Mouse (Mus musculus) kidney, postnatal 0 days (tissue): ENCODE measurements around the gene Ilkap. TPM values are rescaled to one million over a fixed set of nuclear protein-coding genes. Genes with fewer than 3 reads are reported as not detected.

Experiments used
- ATAC-seq: fragments of 200-750 bp; cut with Nextera tagmentation; replicated peaks from 2 replicates; pipeline ENCODE4 v1.8.0; 2017; ENCODE audit warnings: low read depth, moderate number of reproducible peaks, moderate TSS enrichment, moderate library complexity; ENCODE audit not compliant: low FRiP score
- DNase-seq: peaks from one replicate; pipeline ENCODE4 v3.0.0-alpha.2; 2016; ENCODE audit warnings: low spot score
- H3K27ac ChIP-seq: fragments of 300-500 bp; sonication (generic); 2 replicates; pipeline ENCODE4 v1.5.1; 2014; ENCODE audit warnings: mild to moderate bottlenecking
- H3K27me3 ChIP-seq: fragments of 300-500 bp; sonication (generic); 2 replicates; pipeline ENCODE4 v1.6.1; 2014; ENCODE audit warnings: low read length, mixed read lengths; ENCODE audit not compliant: insufficient read depth
- H3K36me3 ChIP-seq: fragments of 300-500 bp; sonication (generic); 2 replicates; pipeline ENCODE4 v1.6.1; 2014; ENCODE audit warnings: low read length, mixed read lengths; ENCODE audit not compliant: insufficient read depth
- H3K4me1 ChIP-seq: fragments of 300-500 bp; sonication (generic); replicated peaks from 2 replicates; pipeline ENCODE4 v1.6.1; 2014; ENCODE audit warnings: antibody characterized with exemption, low read length, mixed read lengths; ENCODE audit not compliant: insufficient read depth
- H3K4me2 ChIP-seq: fragments of 300-500 bp; sonication (generic); 2 replicates; pipeline ENCODE4 v1.6.1; 2014; ENCODE audit warnings: mild to moderate bottlenecking, low read length, moderate library complexity, mixed read lengths
- H3K4me3 ChIP-seq: fragments of 300-500 bp; sonication (generic); replicated peaks from 2 replicates; pipeline ENCODE4 v1.5.1; 2014; ENCODE audit warnings: low read depth, low read length
- H3K9ac ChIP-seq: fragments of 300-500 bp; sonication (generic); 2 replicates; pipeline ENCODE4 v1.6.1; 2014; ENCODE audit warnings: low read depth, low read length
- H3K9me3 ChIP-seq: fragments of 300-500 bp; sonication (generic); replicated peaks from 2 replicates; pipeline ENCODE4 v1.6.1; 2016; ENCODE audit warnings: low read length, inconsistent platforms, mixed read lengths
- CTCF ChIP-seq: IDR thresholded peaks from 2 replicates; pipeline ENCODE4 v1.5.1; 2016; ENCODE audit warnings: antibody characterized with exemption, low read depth, mild to moderate bottlenecking, moderate library complexity
- WGBS: fragments of 180-500 bp; shearing (Covaris S2); extraction: QIAGEN DNeasy Blood & Tissue Kit; methylation state at CpG from one replicate; pipeline ENCODE4 v1.1.7; 2014; 5-methylcytosine and 5-hydroxymethylcytosine counted together
- polyA plus RNA-seq: library from polyadenylated mRNA; unstranded; fragments of >200 nt; fragmentation: Nextera tagmentation; extraction: Ambion mirVana; gene quantifications from 2 replicates; pipeline ENCODE4 v1.2.1, GENCODE M21; 2015

Ilkap gene
- polyA plus RNA-seq, 1 experiment from 2014 or later, result 91.0 TPM

GRCm38 (mm10) chr1:91441855-91442254 is 43.2 kb upstream of the Ilkap start:
- Histone ChIP-seq H3K9ac (no peak overlapping the region), H3K27me3 (no peaks in the 10 kb centered on the region), H3K4me3 (no peak overlapping the region), H3K36me3 (0 out of 2 replicates have a peak, but pooled peaks cover 15% of the 10 kb centered on the region), H3K9me3 (no peaks in the 10 kb centered on the region), H3K27ac (no peak overlapping the region), H3K4me1 (0 out of 2 replicates have a peak, but pooled peaks cover 6% of the 10 kb centered on the region), H3K4me2 (no peak overlapping the region)
- TF ChIP-seq CTCF, result no peak
- ATAC-seq, result no peak
- DNase-seq, result no peak
- WGBS, result 89% methylated on average over 3 of the region's 3 CpGs

- ATAC-seq (no peak), DNase-seq (no peak)
- H3K4me3 ChIP-seq, result no peak overlapping the region
- peaks cover 13% of the 10 kb centered on the region; the same call in 1 of the 2 replicates for H3K36me3 ChIP-seq
- H3K4me2 ChIP-seq, result no peak overlapping the region
- H3K27ac ChIP-seq, result no peak overlapping the region
- 94% methylated on average over 8 of the region's 8 CpGs for WGBS
- H3K9me3 ChIP-seq, result no peaks in the 10 kb centered on the region
- H3K4me1 ChIP-seq, result peaks cover 19% of the 10 kb centered on the region
- no peaks in the 10 kb centered on the region for H3K27me3 ChIP-seq
- TF ChIP-seq CTCF, result no peak
- H3K9ac ChIP-seq, result no peak overlapping the region
Observed at GRCm38 (mm10) chr1:91439776-91440175, 41.2 kb upstream of the Ilkap start.

DNA sequence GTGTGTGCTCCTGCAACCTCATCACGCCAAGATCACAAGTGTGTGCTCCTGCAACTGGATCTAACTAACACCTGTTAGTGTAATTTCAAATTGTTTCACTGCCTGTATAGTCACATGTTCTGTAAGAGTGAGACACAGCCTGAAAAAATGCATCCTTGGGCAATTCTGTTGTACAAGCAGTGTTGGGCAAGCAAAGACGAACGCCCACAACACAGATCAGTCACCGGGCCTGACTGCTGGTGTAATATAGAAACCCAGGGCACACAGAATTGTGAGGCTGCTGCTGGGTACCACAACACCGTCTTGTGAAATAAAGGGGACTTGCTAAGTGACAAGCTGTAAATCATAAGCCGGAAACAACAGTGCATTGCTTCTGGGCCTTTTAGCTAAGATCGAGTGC is 39.0 kb upstream of the Ilkap start:
- no peak for ATAC-seq
- 66% methylated on average over 7 of the region's 7 CpGs for WGBS
- H3K9ac ChIP-seq, result no peak overlapping the region
- H3K9me3 ChIP-seq, result no peaks in the 10 kb centered on the region
- peak overlapping the region; percentile 13; the same call in 1 of the 2 replicates for H3K27ac ChIP-seq
- DNase-seq, result no peak
- peaks cover 19% of the 10 kb centered on the region for H3K4me1 ChIP-seq
- H3K27me3 ChIP-seq, result no peaks in the 10 kb centered on the region
- H3K36me3 ChIP-seq, result peaks cover 12% of the 10 kb centered on the region; the same call in 1 of the 2 replicates
- TF ChIP-seq CTCF, result no peak
- no peak overlapping the region for H3K4me3 ChIP-seq
- H3K4me2 ChIP-seq, result no peak overlapping the region

DNA sequence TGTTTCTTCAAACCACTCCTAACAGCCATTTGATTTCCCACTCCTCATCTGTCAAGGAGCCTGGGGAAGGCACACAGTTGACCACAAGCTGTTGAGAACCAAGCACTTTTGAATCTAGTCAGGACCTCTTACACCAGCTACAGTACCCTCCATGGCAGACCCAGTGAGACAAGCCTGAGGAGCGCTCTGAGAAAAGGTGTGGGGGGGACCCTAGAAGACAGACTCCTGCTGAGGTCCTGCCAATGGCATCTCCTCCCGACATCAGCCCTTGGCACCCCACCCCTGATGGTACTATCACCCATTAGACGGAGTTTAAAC is 38.4 kb upstream of the Ilkap start:
- H3K27me3 ChIP-seq, result no peaks in the 10 kb centered on the region
- H3K4me1 ChIP-seq, result peaks cover 19% of the 10 kb centered on the region
- no peaks in the 10 kb centered on the region for H3K9me3 ChIP-seq
- ATAC-seq (no peak), DNase-seq (no peak)
- TF ChIP-seq CTCF, result no peak
- H3K9ac ChIP-seq, result no peak overlapping the region
- H3K27ac ChIP-seq, result peak overlapping the region; percentile 83
- H3K36me3 ChIP-seq, result peaks cover 12% of the 10 kb centered on the region; the same call in 1 of the 2 replicates
- H3K4me3 ChIP-seq, result no peak overlapping the region
- no peak overlapping the region for H3K4me2 ChIP-seq
- 94% methylated on average over 3 of the region's 3 CpGs for WGBS

- Histone ChIP-seq H3K4me1 (peaks cover 19% of the 10 kb centered on the region), H3K4me2 (0 out of 2 replicates have a peak overlapping the region, but pooled peaks have one; percentile 13), H3K27ac (peak overlapping the region; percentile 83), H3K27me3 (no peaks in the 10 kb centered on the region), H3K9ac (no peak overlapping the region), H3K9me3 (no peaks in the 10 kb centered on the region), H3K4me3 (no peak overlapping the region), H3K36me3 (peaks cover 16% of the 10 kb centered on the region; the same call in 1 of the 2 replicates)
- ATAC-seq (peak; percentile 72), DNase-seq (peak; percentile 89)
- TF ChIP-seq CTCF, result no peak
- 44% methylated on average over 6 of the region's 6 CpGs for WGBS
Observed at GRCm38 (mm10) chr1:91436380-91437082, 37.9 kb upstream of the Ilkap start.

DNA sequence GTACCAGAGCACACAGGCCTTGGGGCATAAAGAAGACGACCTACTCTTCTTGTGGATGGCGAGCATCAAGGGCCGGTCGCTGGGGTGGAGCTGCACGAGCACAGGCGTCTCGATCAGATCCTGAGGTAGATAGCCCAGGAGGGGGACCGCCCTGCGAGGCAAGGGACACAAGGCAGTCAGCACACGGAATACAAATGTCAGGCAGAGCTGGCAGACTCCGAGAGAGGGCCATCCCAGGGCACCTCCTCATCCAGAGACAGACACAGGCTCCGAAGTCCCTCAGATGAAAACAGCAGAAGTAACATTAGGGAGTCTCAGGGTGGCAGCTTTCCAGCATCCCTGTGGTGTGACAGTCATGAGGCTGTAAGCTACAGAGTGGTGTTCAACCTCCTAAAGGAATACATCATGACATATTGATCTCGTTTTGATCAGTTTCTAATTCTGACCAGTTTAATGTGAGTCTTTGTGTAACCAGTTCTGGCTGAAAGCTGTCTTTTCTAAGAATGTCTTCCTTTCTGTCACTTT is 37.1 kb upstream of the Ilkap start:
- Histone ChIP-seq H3K4me3 (no peak overlapping the region), H3K9ac (no peak overlapping the region), H3K36me3 (peaks cover 17% of the 10 kb centered on the region; the same call in 1 of the 2 replicates), H3K27me3 (no peaks in the 10 kb centered on the region), H3K4me1 (peaks cover 19% of the 10 kb centered on the region), H3K27ac (peak overlapping the region; percentile 83), H3K4me2 (no peak overlapping the region), H3K9me3 (no peaks in the 10 kb centered on the region)
- TF ChIP-seq CTCF, result no peak
- ATAC-seq (no peak), DNase-seq (no peak)
- 76% methylated on average over 13 of the region's 13 CpGs for WGBS
